Mouse (Mus musculus): ENCODE data around the gene Nr4a1.

- TF ChIP-seq CTCF (IDR thresholded peaks at IDR 0.05; ENCODE audit: insufficient read depth, low read depth, low read length) = no peak
- TF ChIP-seq POLR2A (IDR thresholded peaks at IDR 0.05; ENCODE audit: insufficient read depth, low read depth, low read length) = no peak
Measured at GRCm38 (mm10) chr15:101322106-101322505, 68.0 kb downstream of the Nr4a1 start.

Measured in olfactory bulb, adult 2 months (tissue).